In the genomic region with DNA sequence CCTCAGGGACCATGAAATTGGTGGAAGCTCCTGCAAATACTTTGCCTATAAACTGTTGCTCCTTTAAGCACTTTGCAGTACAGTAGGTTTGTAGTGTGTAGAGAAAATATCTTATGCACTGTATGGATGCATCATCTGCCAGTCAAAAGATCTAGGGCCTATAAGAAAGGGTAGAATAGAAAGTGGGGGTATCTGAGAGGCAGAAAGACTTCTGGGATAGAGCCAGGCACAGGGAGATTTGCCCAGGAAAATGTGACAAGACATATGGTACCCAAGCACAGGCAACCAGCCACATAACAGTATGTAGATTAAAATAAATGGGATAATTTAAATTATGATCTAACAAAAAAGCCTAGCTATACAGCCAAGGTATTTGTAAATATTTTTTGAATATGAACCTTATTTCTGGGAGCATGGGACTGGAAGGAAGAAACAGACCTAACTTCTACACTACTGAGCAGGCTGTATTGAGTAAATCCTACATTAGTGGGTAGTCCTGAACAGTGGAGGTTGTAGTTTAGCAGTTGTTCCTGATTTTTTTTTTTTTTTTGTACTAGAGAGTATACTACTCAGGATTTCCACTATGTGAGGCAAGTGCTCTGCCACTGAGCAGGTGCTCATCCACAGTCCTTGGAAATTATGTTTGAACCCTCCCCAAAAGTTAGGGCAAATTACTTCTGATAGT, we compare ENCODE assay signal across 23 mouse cellular contexts.
A peak's percentile ranks its signal among the peaks of the same experiment; 100 is the strongest.
DNase-seq lines count a peak whose midpoint lies in the region; ATAC-seq and TF ChIP-seq lines count a peak whose summit lies in the region.
"Had no signal": no experiment of that assay in that cellular context is flagged by ENCODE, and none has a peak within 500 bp of the region (broad histone marks: within the 10 kb centered on the region; RNA-seq: fewer than 3 reads in every experiment).

No protein-coding gene starts in this region.

- H3K4me1 ChIP-seq in forebrain, embryonic 13.5 days: no peaks in the 10 kb centered on the region
- H3K4me1 ChIP-seq in forebrain, embryonic 12.5 days: no peaks in the 10 kb centered on the region
- H3K4me1 ChIP-seq in lung, adult 2 months (ENCODE audit: control insufficient read depth, insufficient read depth, low read length): no peaks in the 10 kb centered on the region
- H3K4me1 ChIP-seq: embryonic facial prominence, embryonic 12.5 days; limb, embryonic 12.5 days; liver, embryonic 12.5 days had no signal

- DNase-seq in right cerebral cortex, postnatal 10 days (ENCODE audit: low spot score in 2 of 2): peak; percentile 41 to 45
- DNase-seq in right cerebral cortex, postnatal 14 days: no peak
- DNase-seq in cerebellum, postnatal 10 days: peak; percentile 63 to 72
- no peak for DNase-seq in lung, adult 2 months
- DNase-seq: adrenal gland, adult 8-10 months; gastrocnemius, postnatal 36 days; kidney, adult 2 months; kidney, postnatal 25 days; lung, embryonic 14.5 days; lung, postnatal 4 days; retina, postnatal 1 day; thymus, postnatal 4 days had no signal

- H3K27me3 ChIP-seq in forebrain, embryonic 13.5 days: no peaks in the 10 kb centered on the region
- no peaks in the 10 kb centered on the region for H3K27me3 ChIP-seq in forebrain, embryonic 12.5 days
- H3K27me3 ChIP-seq: embryonic facial prominence, embryonic 12.5 days; limb, embryonic 12.5 days; liver, embryonic 12.5 days; Patski had no signal

- no peak for TF ChIP-seq CTCF in lung, adult 2 months (IDR thresholded peaks at IDR 0.05; ENCODE audit: insufficient read depth, low read length)

- H3K9ac ChIP-seq in forebrain, embryonic 13.5 days: no peak overlapping the region
- H3K9ac ChIP-seq in forebrain, embryonic 12.5 days: no peak overlapping the region
- H3K9ac ChIP-seq: embryonic facial prominence, embryonic 12.5 days; limb, embryonic 12.5 days; liver, embryonic 12.5 days; lung, embryonic 14.5 days had no signal

- TF ChIP-seq POLR2A in lung, adult 2 months (IDR thresholded peaks at IDR 0.05; ENCODE audit: borderline replicate concordance, extremely low read depth, low read depth, low read length): no peak

- no peaks in the 10 kb centered on the region for H3K9me3 ChIP-seq in forebrain, embryonic 13.5 days (replicated peaks)
- no peaks in the 10 kb centered on the region for H3K9me3 ChIP-seq in forebrain, embryonic 12.5 days
- H3K9me3 ChIP-seq: embryonic facial prominence, embryonic 12.5 days; limb, embryonic 12.5 days; liver, embryonic 12.5 days had no signal

- H3K4me2 ChIP-seq in forebrain, embryonic 13.5 days: no peak overlapping the region
- no peak overlapping the region for H3K4me2 ChIP-seq in forebrain, embryonic 12.5 days
- H3K4me2 ChIP-seq: embryonic facial prominence, embryonic 12.5 days; limb, embryonic 12.5 days; liver, embryonic 12.5 days; lung, embryonic 14.5 days; midbrain, embryonic 11.5 days had no signal

- H3K27ac ChIP-seq in forebrain, embryonic 13.5 days: no peak overlapping the region
- H3K27ac ChIP-seq in forebrain, embryonic 12.5 days: no peak overlapping the region
- H3K27ac ChIP-seq: embryonic facial prominence, embryonic 12.5 days; left cerebral cortex, adult 2 months; limb, embryonic 12.5 days; liver, embryonic 12.5 days had no signal

- peak; percentile 87 for ATAC-seq in forebrain, embryonic 13.5 days
- no peak for ATAC-seq in forebrain, embryonic 12.5 days (ENCODE audit: low FRiP score)
- ATAC-seq in megakaryocyte, adult 5-6 weeks (ENCODE audit: poor library complexity, severe bottlenecking): no peak
- no peak for ATAC-seq in megakaryocyte-erythroid progenitor cell, adult 5-6 weeks (replicated peaks; ENCODE audit: low FRiP score, low TSS enrichment, poor library complexity, severe bottlenecking)
- ATAC-seq: CD4-positive, CD25-positive, alpha-beta regulatory T cell, adult 4 months; liver, embryonic 12.5 days; Patski had no signal

- no peaks in the 10 kb centered on the region for H3K36me3 ChIP-seq in forebrain, embryonic 13.5 days (ENCODE audit: poor library complexity, severe bottlenecking)
- H3K36me3 ChIP-seq in forebrain, embryonic 12.5 days (replicated peaks): no peaks in the 10 kb centered on the region
- H3K36me3 ChIP-seq: embryonic facial prominence, embryonic 12.5 days; limb, embryonic 12.5 days; liver, embryonic 12.5 days had no signal

- H3K4me3 ChIP-seq in forebrain, embryonic 13.5 days: no peak overlapping the region
- no peak overlapping the region for H3K4me3 ChIP-seq in forebrain, embryonic 12.5 days (replicated peaks)
- no peak overlapping the region for H3K4me3 ChIP-seq in lung, adult 2 months (replicated peaks; ENCODE audit: extremely low read depth, low read depth, low read length)
- H3K4me3 ChIP-seq: embryonic facial prominence, embryonic 12.5 days; left cerebral cortex, adult 2 months; limb, embryonic 12.5 days; liver, embryonic 12.5 days had no signal

Comparison
In these comparisons a context has a peak if more than half of its experiments do, and no peak if none do; other contexts are left out.
1. DNase-seq: peak in right cerebral cortex, postnatal 10 days (2 of 2) and cerebellum, postnatal 10 days (2 of 2); none in right cerebral cortex, postnatal 14 days (single experiment) and lung, adult 2 months (single experiment).